Mouse (Mus musculus): ENCODE measurements at regions not wholly inside any gene's neighbourhood (a gene's known extent, or its start where the extent isn't known, plus 50 kb on each side); places are given as distances from the start of the nearest gene placed in this dataset.

GRCm38 (mm10) chr14:31892186-31892510, 61.7 kb upstream of the Ankrd28 start:
- TF ChIP-seq CTCF (IDR thresholded peaks at IDR 0.05; ENCODE audit: insufficient read depth, low read depth, low read length) (no peak), POLR2A (IDR thresholded peaks at IDR 0.05; ENCODE audit: insufficient read depth, low read depth, low read length) (no peak)
